Mouse (Mus musculus) liver, embryonic 18 days (tissue): ENCODE results near the gene Tldc2. TPM values are rescaled to one million over a fixed set of nuclear protein-coding genes. Genes with fewer than 3 reads are reported as not detected.

Experiments
- polyA plus RNA-seq: library from polyadenylated mRNA; depleted of rRNA; stranded (reverse); fragments of >200 nt; gene quantifications from 2 replicates; pipeline ENCODE4 v1.2.3, GENCODE M21; 2012; rRNA removed

Gene Tldc2
- not detected in 2 replicates for polyA plus RNA-seq

DNA sequence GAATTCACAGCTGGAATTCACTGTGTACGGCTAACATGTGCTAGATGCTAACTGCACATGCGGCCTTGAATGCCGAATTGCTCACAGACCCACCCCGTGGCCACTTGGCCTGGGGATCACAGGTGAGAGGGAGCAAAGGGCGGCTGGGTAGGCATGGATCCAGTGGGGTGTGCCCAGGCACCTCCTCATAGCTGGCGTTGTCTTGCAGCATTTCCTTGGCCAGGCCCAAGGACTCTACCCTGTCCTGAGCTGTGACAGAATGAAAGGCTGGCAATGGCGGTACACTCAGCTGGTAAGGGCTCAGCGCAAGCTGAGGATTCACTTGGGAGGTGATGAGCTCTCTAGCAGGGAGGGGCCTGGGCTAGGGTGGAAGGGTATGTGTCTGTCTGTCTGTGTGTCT is at the start of gene Tldc2:
Gene Tldc2 (plus strand): TSS at position 260 of the 400 bp plus-strand sequence.

DNA sequence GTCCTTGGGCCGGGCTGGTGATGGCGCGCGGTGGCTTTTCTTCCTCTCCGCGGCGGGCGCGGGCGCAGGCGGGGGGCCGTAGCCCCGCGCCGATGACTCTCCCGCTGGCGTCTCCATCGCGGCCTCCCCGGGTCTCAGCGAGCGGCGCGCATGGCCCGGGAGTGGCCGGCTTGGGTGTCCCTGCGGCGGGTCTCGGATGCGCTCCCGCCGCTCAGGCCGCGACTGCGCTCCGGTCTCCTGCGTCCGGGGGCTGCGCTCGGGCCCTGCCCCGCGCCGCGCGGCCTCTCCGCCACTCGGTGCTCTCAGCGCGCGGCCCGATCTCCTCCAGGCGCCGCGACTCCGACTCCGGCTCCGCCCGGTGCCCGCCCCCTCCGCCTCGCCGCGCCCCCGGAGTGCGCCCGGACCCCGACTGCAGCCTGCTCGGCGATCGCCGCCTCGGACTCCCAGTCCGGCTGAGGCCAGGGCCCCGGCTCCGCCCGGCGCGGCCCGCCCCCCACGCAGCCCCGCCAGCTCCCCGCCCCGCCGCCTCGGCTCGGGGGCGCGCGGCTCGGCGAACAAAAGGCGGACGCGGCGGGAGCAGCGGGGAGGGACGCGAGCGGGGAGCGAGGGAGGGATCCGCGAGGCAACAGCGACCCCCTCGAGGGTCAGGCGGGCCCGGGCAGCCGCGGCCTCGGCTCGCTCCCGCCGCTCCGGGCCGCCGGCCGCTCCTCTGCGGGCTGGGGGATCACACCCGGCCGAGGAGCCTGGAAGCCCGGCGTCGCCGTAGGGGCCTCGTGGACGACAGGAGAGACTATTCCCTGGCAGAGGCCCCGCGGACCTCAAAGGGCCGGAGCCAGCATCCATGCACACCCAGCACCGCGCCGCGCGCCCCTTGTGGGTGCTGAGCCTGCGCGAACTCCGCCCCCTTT is 7.8 kb upstream of the Tldc2 start, which contains the start of gene Soga1:
Gene Soga1 (minus strand): TSS at position 462 of the 908 bp plus-strand sequence.

DNA sequence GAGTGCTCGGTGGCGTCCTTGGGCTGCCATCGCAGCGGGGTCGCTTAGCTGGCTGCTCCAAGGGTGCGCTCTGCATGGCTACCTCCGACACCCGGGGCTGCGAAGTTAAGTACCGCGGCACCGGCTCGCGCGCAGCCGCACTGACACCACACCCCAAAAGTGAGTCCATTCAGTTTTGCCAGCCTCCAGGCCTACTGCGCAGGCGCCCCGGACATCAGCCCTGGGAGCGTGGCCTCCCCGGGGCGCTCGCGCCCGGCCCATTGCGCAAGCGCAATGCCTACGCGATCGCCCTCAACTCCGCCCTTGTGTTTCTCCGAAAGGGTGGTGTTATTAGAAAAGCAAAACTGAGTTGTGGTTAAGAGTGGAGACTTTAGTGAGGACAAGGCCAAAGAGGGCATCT is 48.2 kb downstream of the Tldc2 start, which contains the start of gene Samhd1:
Gene Samhd1 (minus strand): TSS at position 252 of the 400 bp plus-strand sequence.

Other genes with a start within 250 kb of the Tldc2 start
- 5.0 and 5.6 TPM in 2 replicates for gene Tgif2, start 247.0 kb upstream of the Tldc2 start, polyA plus RNA-seq
- 0.85 and 0.87 TPM in 2 replicates for gene 4930518I15Rik, start 229.1 kb upstream of the Tldc2 start, polyA plus RNA-seq
- gene Rab5if, start 223.9 kb upstream of the Tldc2 start, polyA plus RNA-seq = 90.7 and 94.2 TPM in 2 replicates
- gene Sla2, start 199.9 kb upstream of the Tldc2 start, polyA plus RNA-seq = 0.95 and 1.0 TPM in 2 replicates
- 16.9 and 17.5 TPM in 2 replicates for gene Ndrg3, start 95.0 kb upstream of the Tldc2 start, polyA plus RNA-seq
- 11.0 and 11.5 TPM in 2 replicates for gene Dsn1, start 79.9 kb upstream of the Tldc2 start, polyA plus RNA-seq
- 0.85 and 1.2 TPM in 2 replicates for gene Soga1, start 7.8 kb upstream of the Tldc2 start, polyA plus RNA-seq
- gene Samhd1, start 48.2 kb downstream of the Tldc2 start, polyA plus RNA-seq = 18.8 and 20.4 TPM in 2 replicates
- gene Rbl1, start 117.5 kb downstream of the Tldc2 start, polyA plus RNA-seq = 7.8 and 8.0 TPM in 2 replicates
- 102 and 109 TPM in 2 replicates for gene Rpn2, start 192.0 kb downstream of the Tldc2 start, polyA plus RNA-seq
- gene Mroh8, start 192.5 kb downstream of the Tldc2 start, polyA plus RNA-seq = 0.10 TPM in 2 replicates